Mouse (Mus musculus): Measurements from ENCODE around the gene Ric8b.

The Ric8b gene

GRCm38 (mm10) chr10:84966542-84966941 is 49.1 kb downstream of the Ric8b start:
- no peak for DNase-seq

GRCm38 (mm10) chr10:84967645-84968044 is 50.2 kb downstream of the Ric8b start:
- DNase-seq: peak; percentile 13

- no peak for DNase-seq
Observed at GRCm38 (mm10) chr10:84968852-84969704, 51.7 kb downstream of the Ric8b start.

- no peak for DNase-seq
Observed at GRCm38 (mm10) chr10:84975264-84975663, 57.8 kb downstream of the Ric8b start.

GRCm38 (mm10) chr10:84976588-84977351 is 59.4 kb downstream of the Ric8b start:
- DNase-seq: no peak

GRCm38 (mm10) chr10:84980291-84980690 is 62.9 kb downstream of the Ric8b start:
- DNase-seq: no peak

- DNase-seq: no peak
Observed at GRCm38 (mm10) chr10:84981441-84981840, 64.0 kb downstream of the Ric8b start.

- no peak for DNase-seq
Observed at GRCm38 (mm10) chr10:84982675-84983074, 65.3 kb downstream of the Ric8b start.

- DNase-seq: no peak
Observed at GRCm38 (mm10) chr10:84985956-84986355, 68.5 kb downstream of the Ric8b start.

- no peak for DNase-seq
Observed at GRCm38 (mm10) chr10:84987666-84988065, 70.2 kb downstream of the Ric8b start.

GRCm38 (mm10) chr10:84988650-84989049 is 71.2 kb downstream of the Ric8b start:
- no peak for DNase-seq

GRCm38 (mm10) chr10:84994346-84994745 is 76.9 kb downstream of the Ric8b start:
- DNase-seq: no peak

- no peak for DNase-seq
Observed at GRCm38 (mm10) chr10:84994971-84995370, 77.6 kb downstream of the Ric8b start.

GRCm38 (mm10) chr10:84996366-84996765 is 79.0 kb downstream of the Ric8b start:
- no peak for DNase-seq

GRCm38 (mm10) chr10:84997571-84998224 is 80.3 kb downstream of the Ric8b start:
- no peak for DNase-seq

- no peak for DNase-seq
Observed at GRCm38 (mm10) chr10:84998225-84998579, 80.8 kb downstream of the Ric8b start.

- no peak for DNase-seq
Observed at GRCm38 (mm10) chr10:85001920-85002319, 84.5 kb downstream of the Ric8b start.

- DNase-seq: no peak
Observed at GRCm38 (mm10) chr10:85003190-85004026, 86.0 kb downstream of the Ric8b start.

- DNase-seq: no peak
Observed at GRCm38 (mm10) chr10:85006573-85007310, 89.3 kb downstream of the Ric8b start.

GRCm38 (mm10) chr10:85007861-85008840 is 90.7 kb downstream of the Ric8b start:
- DNase-seq: no peak

GRCm38 (mm10) chr10:85011066-85011465 is 93.7 kb downstream of the Ric8b start:
- no peak for DNase-seq
